Comparison of ENCODE assay signal across 11 mouse cellular contexts in the genomic region with DNA sequence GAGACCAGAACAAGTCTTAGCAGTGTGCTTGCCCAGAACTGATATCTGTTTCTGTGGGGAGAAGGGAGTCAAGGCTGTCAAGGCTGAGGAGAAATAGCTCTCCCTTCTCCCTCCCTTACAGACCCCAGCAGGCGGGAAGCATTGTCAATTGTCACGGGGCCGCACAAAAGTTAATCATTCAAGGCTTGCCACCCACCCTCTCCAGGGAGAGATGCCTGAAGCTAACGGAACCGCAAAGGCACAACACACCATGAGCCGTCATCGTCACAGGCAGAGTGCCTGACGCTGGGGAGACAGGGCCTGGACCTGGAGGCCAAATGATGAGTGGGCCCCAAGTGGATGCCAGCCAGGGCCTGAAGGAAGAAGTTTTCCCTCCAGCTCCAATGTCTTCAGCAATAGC. TPM values are rescaled to one million over a fixed set of nuclear protein-coding genes. Genes with fewer than 3 reads are reported as not detected.
DNase-seq lines count a peak whose midpoint lies in the region; ATAC-seq lines count a peak whose summit lies in the region.
"Had no signal": no experiment of that assay in that cellular context is flagged by ENCODE, and none has a peak within 500 bp of the region (broad histone marks: within the 10 kb centered on the region; RNA-seq: fewer than 3 reads in every experiment).

No protein-coding gene starts in this region.

- intact Hi-C loops in heart, postnatal 36 days (cut with DNase I), result no loop called here

- peaks cover 14% of the 10 kb centered on the region for H3K4me1 ChIP-seq in heart, embryonic 11.5 days (ENCODE audit: control insufficient read depth, insufficient read depth, low read length)
- peaks cover 44% of the 10 kb centered on the region for H3K4me1 ChIP-seq in forebrain, embryonic 12.5 days
- H3K4me1 ChIP-seq in neural tube, embryonic 11.5 days (ENCODE audit: control insufficient read depth, insufficient read depth, low read length), result peaks cover 19% of the 10 kb centered on the region

- H3K9ac ChIP-seq in heart, embryonic 11.5 days (ENCODE audit: low read depth, low read length), result no peak overlapping the region
- H3K9ac ChIP-seq in forebrain, embryonic 12.5 days, result peak overlapping the region; percentile 29; the same call in 1 of the 2 replicates
- no peak overlapping the region for H3K9ac ChIP-seq in neural tube, embryonic 11.5 days (ENCODE audit: low read length)

- H3K27me3 ChIP-seq in heart, embryonic 11.5 days (ENCODE audit: control insufficient read depth, insufficient read depth, low read length), result 0 out of 2 replicates have a peak, but pooled peaks cover 3% of the 10 kb centered on the region
- peaks cover 84% of the 10 kb centered on the region for H3K27me3 ChIP-seq in forebrain, embryonic 12.5 days
- 0 out of 2 replicates have a peak, but pooled peaks cover 2% of the 10 kb centered on the region for H3K27me3 ChIP-seq in neural tube, embryonic 11.5 days (ENCODE audit: control insufficient read depth, insufficient read depth, low read length)

- H3K4me3 ChIP-seq in heart, embryonic 11.5 days (ENCODE audit: low read depth, low read length), result no peak overlapping the region
- no peak overlapping the region for H3K4me3 ChIP-seq in forebrain, embryonic 12.5 days (replicated peaks)
- no peak overlapping the region for H3K4me3 ChIP-seq in neural tube, embryonic 11.5 days (ENCODE audit: low read depth, low read length)
- H3K4me3 ChIP-seq: megakaryocyte, embryonic 14.5 days had no signal

- no peaks in the 10 kb centered on the region for H3K9me3 ChIP-seq in heart, embryonic 11.5 days (replicated peaks; ENCODE audit: control insufficient read depth, low read length)
- no peaks in the 10 kb centered on the region for H3K9me3 ChIP-seq in forebrain, embryonic 12.5 days
- H3K9me3 ChIP-seq in neural tube, embryonic 11.5 days (ENCODE audit: control insufficient read depth, low read length), result no peaks in the 10 kb centered on the region
- H3K9me3 ChIP-seq: megakaryocyte, embryonic 14.5 days had no signal

- 0 out of 2 replicates have a peak overlapping the region, but pooled peaks have one; percentile 0 for H3K4me2 ChIP-seq in heart, embryonic 11.5 days
- peak overlapping the region; percentile 32 for H3K4me2 ChIP-seq in forebrain, embryonic 12.5 days
- no peak overlapping the region for H3K4me2 ChIP-seq in neural tube, embryonic 11.5 days (ENCODE audit: low read depth)

- H3K36me3 ChIP-seq in heart, embryonic 11.5 days (ENCODE audit: control insufficient read depth, insufficient read depth, low read length), result no peaks in the 10 kb centered on the region
- H3K36me3 ChIP-seq in forebrain, embryonic 12.5 days (replicated peaks), result no peaks in the 10 kb centered on the region
- no peaks in the 10 kb centered on the region for H3K36me3 ChIP-seq in neural tube, embryonic 11.5 days (ENCODE audit: control insufficient read depth, insufficient read depth, low read length)

- 30% methylated on average over 8 of the region's 8 CpGs for WGBS in heart, embryonic 11.5 days (ENCODE audit: insufficient replicate concordance)
- 3% methylated on average over 8 of the region's 8 CpGs for WGBS in forebrain, embryonic 12.5 days
- 9% methylated on average over 8 of the region's 8 CpGs for WGBS in neural tube, embryonic 11.5 days

- ATAC-seq in heart, embryonic 11.5 days (replicated peaks; ENCODE audit: insufficient number of reproducible peaks, low FRiP score, low TSS enrichment), result no peak
- no peak for ATAC-seq in forebrain, embryonic 12.5 days (ENCODE audit: low FRiP score)
- ATAC-seq in neural tube, embryonic 11.5 days (ENCODE audit: insufficient read depth, low FRiP score, low TSS enrichment), result no peak
- no peak for ATAC-seq in activated CD4-positive, CD25-positive, alpha-beta regulatory T cell, adult 4 months

- DNase-seq in heart, postnatal 36 days, result no peak
- DNase-seq in kidney, postnatal 4 days, result peak; percentile 30 to 48
- DNase-seq in kidney, adult 18-20 months, result no peak
- DNase-seq in neural tube, embryonic 11.5 days (ENCODE audit: low spot score), result peak; percentile 58
- DNase-seq in ovary, postnatal 36 days (ENCODE audit: low spot score), result no peak
- DNase-seq: adrenal gland, adult 2 months; B cell, adult 2 months had no signal

- H3K27ac ChIP-seq in heart, embryonic 11.5 days (ENCODE audit: low read depth, low read length), result no peak overlapping the region
- H3K27ac ChIP-seq in forebrain, embryonic 12.5 days, result no peak overlapping the region
- H3K27ac ChIP-seq in neural tube, embryonic 11.5 days (ENCODE audit: low read depth, low read length), result no peak overlapping the region

RNA-seq across cellular contexts. Expression of gene Nfam1, which starts 22.7 kb away (rescaled TPM):
- polyA plus RNA-seq in heart, embryonic 11.5 days (2014; fragmentation: Nextera tagmentation; extraction: Ambion mirVana), result 1.6 and 1.7 TPM in 2 replicates
- total RNA-seq in heart, postnatal 36 days (2021), result 1 to 10 TPM; 2.3 to 4.4 TPM
- 1.4 and 1.7 TPM in 2 replicates for polyA plus RNA-seq in forebrain, embryonic 12.5 days (2016; fragmentation: Nextera tagmentation; extraction: Ambion mirVana)
- 3.0 and 3.7 TPM in 2 replicates for polyA plus RNA-seq in neural tube, embryonic 11.5 days (2014; fragmentation: Nextera tagmentation; extraction: Ambion mirVana)
- under 1 TPM; 0.04 to 0.97 TPM for polyA plus RNA-seq in activated CD4-positive, CD25-positive, alpha-beta regulatory T cell, adult 4 months (2017; shearing (Covaris generic))

RNA-seq across cellular contexts. Expression of gene Tcf20, which starts 22.8 kb away (rescaled TPM):
- polyA plus RNA-seq in heart, embryonic 11.5 days (2014; fragmentation: Nextera tagmentation; extraction: Ambion mirVana), result 6.7 TPM in 2 replicates
- total RNA-seq in heart, postnatal 36 days (2021), result 10 to 100 TPM; 56.1 to 56.7 TPM
- polyA plus RNA-seq in forebrain, embryonic 12.5 days (2016; fragmentation: Nextera tagmentation; extraction: Ambion mirVana), result 14.7 and 14.9 TPM in 2 replicates
- polyA plus RNA-seq in neural tube, embryonic 11.5 days (2014; fragmentation: Nextera tagmentation; extraction: Ambion mirVana), result 12.4 TPM in 2 replicates
- 10 to 100 TPM; 12.2 to 16.0 TPM for polyA plus RNA-seq in activated CD4-positive, CD25-positive, alpha-beta regulatory T cell, adult 4 months (2017; shearing (Covaris generic))

Comparison
In these comparisons a context has a peak if more than half of its experiments do, and no peak if none do; other contexts are left out.
1. DNase-seq: peak in kidney, postnatal 4 days (2 of 2) and neural tube, embryonic 11.5 days (single experiment); none in heart, postnatal 36 days (0 of 2), kidney, adult 18-20 months (single experiment) and ovary, postnatal 36 days (single experiment).